Mouse (Mus musculus): Measurements from ENCODE around the gene Zbtb46. TPM values are rescaled to one million over a fixed set of nuclear protein-coding genes. Genes with fewer than 3 reads are reported as not detected.

Zbtb46 gene
- polyA plus RNA-seq, 1 experiment: 9.7 TPM

GRCm38 (mm10) chr2:181483562-181484318 is 24.5 kb upstream of the Zbtb46 start:
- peaks cover 1% of the 10 kb centered on the region; the same call in 1 of the 2 replicates for H3K4me1 ChIP-seq (ENCODE audit: control insufficient read depth, insufficient read depth, low read length)
- 4% methylated on average over 7 of the region's 7 CpGs for WGBS
- H3K27ac ChIP-seq (ENCODE audit: control insufficient read depth, insufficient read depth, low read depth, low read length, poor library complexity): peak overlapping the region; percentile 25
- H3K4me3 ChIP-seq (replicated peaks; ENCODE audit: control insufficient read depth, low read depth, low read length): no peak overlapping the region
- TF ChIP-seq CTCF (IDR thresholded peaks at IDR 0.05; ENCODE audit: control insufficient read depth, insufficient read depth, low read length) (no peak), POLR2A (IDR thresholded peaks at IDR 0.05; ENCODE audit: borderline replicate concordance, control insufficient read depth, low read depth, low read length) (no peak)

GRCm38 (mm10) chr2:181483120-181483519 is 23.9 kb upstream of the Zbtb46 start:
- no peak overlapping the region for H3K4me3 ChIP-seq (replicated peaks; ENCODE audit: control insufficient read depth, low read depth, low read length)
- no peak overlapping the region for H3K27ac ChIP-seq (ENCODE audit: control insufficient read depth, insufficient read depth, low read depth, low read length, poor library complexity)
- H3K4me1 ChIP-seq (ENCODE audit: control insufficient read depth, insufficient read depth, low read length): peaks cover 1% of the 10 kb centered on the region; the same call in 1 of the 2 replicates
- WGBS: 13% methylated on average over 2 of the region's 2 CpGs
- no peak for TF ChIP-seq CTCF (IDR thresholded peaks at IDR 0.05; ENCODE audit: control insufficient read depth, insufficient read depth, low read length)
- TF ChIP-seq POLR2A (IDR thresholded peaks at IDR 0.05; ENCODE audit: borderline replicate concordance, control insufficient read depth, low read depth, low read length): no peak

- Histone ChIP-seq H3K4me3 (replicated peaks; ENCODE audit: control insufficient read depth, low read depth, low read length) (no peak overlapping the region), H3K27ac (ENCODE audit: control insufficient read depth, insufficient read depth, low read depth, low read length, poor library complexity) (no peak overlapping the region), H3K4me1 (ENCODE audit: control insufficient read depth, insufficient read depth, low read length) (no peaks in the 10 kb centered on the region)
- 55% methylated on average over 1 of the region's 1 CpGs for WGBS
- TF ChIP-seq CTCF (IDR thresholded peaks at IDR 0.05; ENCODE audit: control insufficient read depth, insufficient read depth, low read length) (no peak), POLR2A (IDR thresholded peaks at IDR 0.05; ENCODE audit: borderline replicate concordance, control insufficient read depth, low read depth, low read length) (no peak)
These were observed 13.1 kb upstream of the Zbtb46 start for GRCm38 (mm10) chr2:181472256-181472827.

- Histone ChIP-seq H3K4me1 (ENCODE audit: control insufficient read depth, insufficient read depth, low read length) (no peaks in the 10 kb centered on the region), H3K4me3 (replicated peaks; ENCODE audit: control insufficient read depth, low read depth, low read length) (no peak overlapping the region), H3K27ac (ENCODE audit: control insufficient read depth, insufficient read depth, low read depth, low read length, poor library complexity) (no peak overlapping the region)
- 12% methylated on average over 5 of the region's 5 CpGs for WGBS
- TF ChIP-seq CTCF (IDR thresholded peaks at IDR 0.05; ENCODE audit: control insufficient read depth, insufficient read depth, low read length): no peak
- TF ChIP-seq POLR2A (IDR thresholded peaks at IDR 0.05; ENCODE audit: borderline replicate concordance, control insufficient read depth, low read depth, low read length): no peak
These were observed 12.0 kb upstream of the Zbtb46 start for GRCm38 (mm10) chr2:181471246-181471645.

GRCm38 (mm10) chr2:181470285-181470684 is 11.1 kb upstream of the Zbtb46 start:
- TF ChIP-seq CTCF (IDR thresholded peaks at IDR 0.05; ENCODE audit: control insufficient read depth, insufficient read depth, low read length) (no peak), POLR2A (IDR thresholded peaks at IDR 0.05; ENCODE audit: borderline replicate concordance, control insufficient read depth, low read depth, low read length) (no peak)
- 19% methylated on average over 2 of the region's 2 CpGs for WGBS
- Histone ChIP-seq H3K4me1 (ENCODE audit: control insufficient read depth, insufficient read depth, low read length) (no peaks in the 10 kb centered on the region), H3K4me3 (replicated peaks; ENCODE audit: control insufficient read depth, low read depth, low read length) (no peak overlapping the region), H3K27ac (ENCODE audit: control insufficient read depth, insufficient read depth, low read depth, low read length, poor library complexity) (no peak overlapping the region)

GRCm38 (mm10) chr2:181465423-181465822 is 6.2 kb upstream of the Zbtb46 start:
- H3K4me1 ChIP-seq (ENCODE audit: control insufficient read depth, insufficient read depth, low read length): no peaks in the 10 kb centered on the region
- 63% methylated on average over 3 of the region's 3 CpGs for WGBS
- TF ChIP-seq CTCF (IDR thresholded peaks at IDR 0.05; ENCODE audit: control insufficient read depth, insufficient read depth, low read length): no peak
- TF ChIP-seq POLR2A (IDR thresholded peaks at IDR 0.05; ENCODE audit: borderline replicate concordance, control insufficient read depth, low read depth, low read length): no peak
- no peak overlapping the region for H3K27ac ChIP-seq (ENCODE audit: control insufficient read depth, insufficient read depth, low read depth, low read length, poor library complexity)
- no peak overlapping the region for H3K4me3 ChIP-seq (replicated peaks; ENCODE audit: control insufficient read depth, low read depth, low read length)

GRCm38 (mm10) chr2:181463008-181463738 is 3.9 kb upstream of the Zbtb46 start:
- no peak for TF ChIP-seq POLR2A (IDR thresholded peaks at IDR 0.05; ENCODE audit: borderline replicate concordance, control insufficient read depth, low read depth, low read length)
- TF ChIP-seq CTCF (IDR thresholded peaks at IDR 0.05; ENCODE audit: control insufficient read depth, insufficient read depth, low read length): no peak
- 46% methylated on average over 7 of the region's 7 CpGs for WGBS
- Histone ChIP-seq H3K27ac (ENCODE audit: control insufficient read depth, insufficient read depth, low read depth, low read length, poor library complexity) (no peak overlapping the region), H3K4me1 (ENCODE audit: control insufficient read depth, insufficient read depth, low read length) (no peaks in the 10 kb centered on the region), H3K4me3 (replicated peaks; ENCODE audit: control insufficient read depth, low read depth, low read length) (no peak overlapping the region)

- Histone ChIP-seq H3K27ac (ENCODE audit: control insufficient read depth, insufficient read depth, low read depth, low read length, poor library complexity) (no peak overlapping the region), H3K4me1 (ENCODE audit: control insufficient read depth, insufficient read depth, low read length) (no peaks in the 10 kb centered on the region), H3K4me3 (replicated peaks; ENCODE audit: control insufficient read depth, low read depth, low read length) (no peak overlapping the region)
- TF ChIP-seq CTCF (IDR thresholded peaks at IDR 0.05; ENCODE audit: control insufficient read depth, insufficient read depth, low read length) (no peak), POLR2A (IDR thresholded peaks at IDR 0.05; ENCODE audit: borderline replicate concordance, control insufficient read depth, low read depth, low read length) (no peak)
- WGBS: 74% methylated on average over 1 of the region's 1 CpGs
These were observed 3.4 kb upstream of the Zbtb46 start for GRCm38 (mm10) chr2:181462604-181463003.

All from bone marrow, adult 2 months (tissue).